Mouse (Mus musculus) limb, embryonic 14.5 days (tissue): ENCODE measurements around the gene Clec16a. TPM values are rescaled to one million over a fixed set of nuclear protein-coding genes. Genes with fewer than 3 reads are reported as not detected.

Experiments
- ATAC-seq: fragments of 200-750 bp; cut with Nextera tagmentation; 2 replicates; pipeline ENCODE4 v1.8.0; 2017; ENCODE audit warnings: low read depth, moderate number of reproducible peaks, moderate TSS enrichment; ENCODE audit not compliant: low FRiP score
- DNase-seq: peaks from one replicate; pipeline ENCODE4 v3.0.0-alpha.2; 2015; ENCODE audit warnings: low spot score
- H3K27ac ChIP-seq: fragments of 300-500 bp; sonication (generic); replicated peaks from 2 replicates; pipeline ENCODE4 v1.5.1; 2014; ENCODE audit warnings: low read depth, mild to moderate bottlenecking, low read length, moderate library complexity, mixed read lengths
- H3K27me3 ChIP-seq: fragments of 300-500 bp; sonication (generic); 2 replicates; pipeline ENCODE4 v1.6.1; 2014; ENCODE audit warnings: low read length, mixed read lengths; ENCODE audit not compliant: control insufficient read depth, insufficient read depth
- H3K36me3 ChIP-seq: fragments of 300-500 bp; sonication (generic); 2 replicates; pipeline ENCODE4 v1.6.1; 2014; ENCODE audit warnings: mild to moderate bottlenecking, low read length, moderate library complexity, mixed read lengths; ENCODE audit not compliant: control insufficient read depth, insufficient read depth
- H3K4me1 ChIP-seq: fragments of 300-500 bp; sonication (generic); 2 replicates; pipeline ENCODE4 v1.6.1; 2014; ENCODE audit warnings: antibody characterized with exemption, low read length, mixed read lengths; ENCODE audit not compliant: control insufficient read depth, insufficient read depth
- H3K4me2 ChIP-seq: fragments of 300-500 bp; sonication (generic); replicated peaks from 2 replicates; pipeline ENCODE4 v1.6.1; 2014; ENCODE audit warnings: low read depth, mild to moderate bottlenecking, low read length, moderate library complexity; ENCODE audit not compliant: severe bottlenecking
- H3K4me3 ChIP-seq: fragments of 300-500 bp; sonication (generic); replicated peaks from 2 replicates; pipeline ENCODE4 v1.5.1; 2014; ENCODE audit warnings: low read length
- H3K9ac ChIP-seq: fragments of 300-500 bp; sonication (generic); 2 replicates; pipeline ENCODE4 v1.6.1; 2014; ENCODE audit warnings: mild to moderate bottlenecking, low read depth, low read length, moderate library complexity; ENCODE audit not compliant: severe bottlenecking
- H3K9me3 ChIP-seq: fragments of 300-500 bp; sonication (generic); 2 replicates; pipeline ENCODE4 v1.6.1; 2016; ENCODE audit warnings: low read length; ENCODE audit not compliant: control insufficient read depth
- POLR2A ChIP-seq: fragments of 200-500 bp; IDR thresholded peaks from 2 replicates; pipeline ENCODE4 v1.8.0; 2012; ENCODE audit warnings: inconsistent platforms, mild to moderate bottlenecking, moderate library complexity, borderline replicate concordance; ENCODE audit not compliant: insufficient read depth, insufficient read length; ENCODE audit errors: extremely low read depth
- WGBS: fragments of 180-500 bp; shearing (Covaris S2); extraction: QIAGEN DNeasy Blood & Tissue Kit; methylation state at CpG from one replicate; pipeline ENCODE4 v1.1.7; 2014; 5-methylcytosine and 5-hydroxymethylcytosine counted together
- polyA plus RNA-seq, 2 experiments: library from polyadenylated mRNA; depleted of rRNA in 1 of 2; stranded (reverse) in 1 of 2; unstranded in 1 of 2; fragments of >200 nt; fragmentation: Nextera tagmentation in 1 of 2; extraction: Ambion mirVana in 1 of 2; gene quantifications; 2 replicates each; pipeline versions ENCODE4 v1.2.1 to v1.2.3; 2012 to 2014

Clec16a gene
- polyA plus RNA-seq, 2 experiments = 12.5 to 29.9 TPM

- Histone ChIP-seq H3K4me1 (peaks cover 25% of the 10 kb centered on the region), H3K27ac (no peak overlapping the region), H3K4me2 (no peak overlapping the region), H3K9ac (no peak overlapping the region), H3K4me3 (no peak overlapping the region), H3K27me3 (no peaks in the 10 kb centered on the region), H3K9me3 (no peaks in the 10 kb centered on the region), H3K36me3 (no peaks in the 10 kb centered on the region)
- DNase-seq (no peak), ATAC-seq (no peak)
- TF ChIP-seq POLR2A = no peak
- 72% methylated on average over 2 of the region's 2 CpGs for WGBS
Observed at GRCm38 (mm10) chr16:10659211-10659610, 114.1 kb downstream of the Clec16a start.

GRCm38 (mm10) chr16:10660526-10660925 lies 115.4 kb downstream of the Clec16a start:
- Histone ChIP-seq H3K4me1 (peaks cover 27% of the 10 kb centered on the region), H3K36me3 (no peaks in the 10 kb centered on the region), H3K9me3 (no peaks in the 10 kb centered on the region), H3K27ac (no peak overlapping the region), H3K9ac (no peak overlapping the region), H3K27me3 (no peaks in the 10 kb centered on the region), H3K4me2 (no peak overlapping the region), H3K4me3 (no peak overlapping the region)
- ATAC-seq (no peak), DNase-seq (no peak)
- no peak for TF ChIP-seq POLR2A

GRCm38 (mm10) chr16:10661385-10661784 lies 116.2 kb downstream of the Clec16a start:
- H3K27ac ChIP-seq = no peak overlapping the region
- WGBS = 62% methylated on average over 2 of the region's 2 CpGs
- no peak overlapping the region for H3K9ac ChIP-seq
- H3K4me3 ChIP-seq = no peak overlapping the region
- DNase-seq = no peak
- TF ChIP-seq POLR2A = no peak
- H3K27me3 ChIP-seq = no peaks in the 10 kb centered on the region
- peaks cover 21% of the 10 kb centered on the region for H3K4me1 ChIP-seq
- ATAC-seq = no peak
- H3K9me3 ChIP-seq = no peaks in the 10 kb centered on the region
- no peaks in the 10 kb centered on the region for H3K36me3 ChIP-seq
- H3K4me2 ChIP-seq = no peak overlapping the region

- H3K36me3 ChIP-seq = no peaks in the 10 kb centered on the region
- H3K9me3 ChIP-seq = no peaks in the 10 kb centered on the region
- no peak for DNase-seq
- H3K4me3 ChIP-seq = no peak overlapping the region
- no peak overlapping the region for H3K9ac ChIP-seq
- H3K27me3 ChIP-seq = no peaks in the 10 kb centered on the region
- H3K4me2 ChIP-seq = no peak overlapping the region
- peaks cover 17% of the 10 kb centered on the region for H3K4me1 ChIP-seq
- H3K27ac ChIP-seq = no peak overlapping the region
- no peak for ATAC-seq
- WGBS = 84% methylated on average over 12 of the region's 12 CpGs
- no peak for TF ChIP-seq POLR2A
Observed at GRCm38 (mm10) chr16:10663890-10664731, 119.0 kb downstream of the Clec16a start.

GRCm38 (mm10) chr16:10664921-10665894 lies 120.1 kb downstream of the Clec16a start:
- H3K9me3 ChIP-seq = no peaks in the 10 kb centered on the region
- WGBS = 29% methylated on average over 12 of the region's 12 CpGs
- H3K27ac ChIP-seq = peak overlapping the region; percentile 52; the same call in 1 of the 2 replicates
- peak; percentile 59 for DNase-seq
- no peaks in the 10 kb centered on the region for H3K27me3 ChIP-seq
- no peak overlapping the region for H3K4me2 ChIP-seq
- H3K9ac ChIP-seq = no peak overlapping the region
- ATAC-seq = peak; percentile 60
- no peak for TF ChIP-seq POLR2A
- H3K4me1 ChIP-seq = peaks cover 17% of the 10 kb centered on the region
- H3K4me3 ChIP-seq = no peak overlapping the region
- no peaks in the 10 kb centered on the region for H3K36me3 ChIP-seq
